Mouse (Mus musculus) gonadal fat pad, adult 2 months (tissue): ENCODE measurements around the gene Eng. TPM values are rescaled to one million over a fixed set of nuclear protein-coding genes. Genes with fewer than 3 reads are reported as not detected.

Experiments used
- DNase-seq: peaks from one replicate; pipeline ENCODE4 v3.0.0-alpha.2; 2012; ENCODE audit warnings: low read depth
- polyA plus RNA-seq: library from polyadenylated mRNA; depleted of rRNA; stranded (reverse); fragments of >200 nt; gene quantifications from 2 replicates; pipeline ENCODE4 v1.2.3, GENCODE M21; 2012

The Eng gene
- polyA plus RNA-seq, 1 experiment, result 109 TPM

DNA sequence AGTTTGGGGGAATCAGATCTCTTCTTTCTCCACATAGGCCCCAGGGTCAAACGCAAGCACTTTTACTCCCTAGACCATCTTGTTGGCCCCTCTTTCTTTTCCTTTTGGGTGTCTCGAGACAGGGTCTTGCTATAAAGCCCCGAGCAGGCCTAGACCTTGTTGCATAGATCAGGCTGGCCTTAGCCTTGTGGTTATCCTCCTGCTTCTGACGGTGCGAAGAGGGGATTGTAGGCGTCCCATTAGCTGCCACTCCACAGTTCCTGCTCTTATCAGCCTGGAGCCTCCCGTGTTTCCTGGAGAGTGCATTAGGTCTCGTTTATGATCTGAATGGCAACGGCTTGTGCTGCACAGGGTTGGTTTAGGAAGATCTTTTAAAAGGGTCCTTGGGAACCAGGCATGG lies 2.3 kb upstream of the Eng start:
- DNase-seq, result no peak

DNA sequence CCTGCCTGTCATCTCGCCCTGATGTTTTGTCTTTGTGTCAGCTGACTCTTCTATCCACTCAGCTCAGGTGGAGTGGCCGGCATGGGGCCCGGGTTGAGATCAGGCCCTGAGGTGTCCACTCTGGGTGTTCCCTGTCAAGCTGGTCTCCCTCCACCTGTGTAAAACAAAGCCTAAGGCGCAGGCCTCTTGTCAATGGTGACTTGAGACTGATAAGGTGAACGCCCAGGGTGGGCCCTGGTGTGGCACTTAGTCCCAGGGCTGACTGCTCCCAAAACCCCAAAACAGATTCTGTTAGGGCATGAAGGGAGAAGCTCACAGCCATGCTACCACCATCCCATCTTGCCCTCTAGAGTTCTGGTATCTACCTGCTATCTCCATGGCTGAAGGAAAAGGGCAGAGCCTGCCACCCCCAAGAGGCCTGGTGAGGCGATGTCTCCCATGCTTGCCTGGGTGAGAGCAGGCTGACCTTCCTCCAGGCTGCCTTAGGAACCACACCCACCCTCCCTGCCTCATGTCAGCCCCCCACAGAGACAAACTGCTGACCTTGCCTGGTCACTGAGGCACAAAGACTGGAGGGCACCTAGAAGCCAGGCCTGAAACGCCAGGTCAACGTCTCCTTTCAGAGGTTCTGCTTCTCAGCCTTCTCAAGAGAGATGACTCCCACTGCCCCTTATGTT lies 1.5 kb upstream of the Eng start:
- DNase-seq, result no peak

DNA sequence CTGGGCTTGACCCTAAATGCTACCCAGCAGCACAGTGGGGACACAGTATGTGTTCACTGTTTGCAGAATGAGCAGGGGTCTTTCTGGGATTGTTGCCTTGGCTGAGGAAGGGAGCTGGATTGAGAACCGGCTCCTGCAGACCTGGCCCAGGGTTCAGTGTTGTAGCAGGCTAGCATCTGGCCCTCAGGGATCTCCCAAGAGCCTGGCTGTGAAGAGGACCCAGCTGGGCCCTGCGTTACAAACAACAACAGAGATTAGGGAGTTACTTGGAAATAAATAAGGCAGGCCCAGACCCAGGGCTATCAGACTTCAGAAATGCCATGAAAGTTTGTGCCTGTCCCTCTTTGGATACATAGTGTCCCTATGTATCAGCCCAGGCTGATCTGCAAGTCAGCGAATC lies 748 bp upstream of the Eng start:
- no peak for DNase-seq

DNA sequence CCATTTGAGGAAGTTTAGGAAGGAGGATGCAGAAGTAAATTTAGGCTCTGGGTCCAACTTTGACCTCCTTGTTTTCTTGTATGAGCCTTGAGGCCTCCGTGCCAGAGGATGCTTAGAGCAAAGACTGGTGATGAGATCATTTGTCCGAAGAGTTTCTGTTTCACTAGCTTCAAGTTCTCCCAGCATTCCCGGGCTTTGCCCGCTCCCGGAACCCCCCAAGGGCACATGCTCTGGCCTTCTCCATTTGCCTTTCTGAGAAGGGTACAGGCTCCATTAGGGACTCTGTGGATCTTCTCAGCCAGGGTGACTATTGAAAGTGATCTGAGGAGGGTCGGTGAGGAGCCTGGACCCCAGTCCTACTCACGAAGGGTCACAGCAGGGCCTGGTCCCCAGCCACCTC lies 971 bp downstream of the Eng start:
- DNase-seq, result no peak

DNA sequence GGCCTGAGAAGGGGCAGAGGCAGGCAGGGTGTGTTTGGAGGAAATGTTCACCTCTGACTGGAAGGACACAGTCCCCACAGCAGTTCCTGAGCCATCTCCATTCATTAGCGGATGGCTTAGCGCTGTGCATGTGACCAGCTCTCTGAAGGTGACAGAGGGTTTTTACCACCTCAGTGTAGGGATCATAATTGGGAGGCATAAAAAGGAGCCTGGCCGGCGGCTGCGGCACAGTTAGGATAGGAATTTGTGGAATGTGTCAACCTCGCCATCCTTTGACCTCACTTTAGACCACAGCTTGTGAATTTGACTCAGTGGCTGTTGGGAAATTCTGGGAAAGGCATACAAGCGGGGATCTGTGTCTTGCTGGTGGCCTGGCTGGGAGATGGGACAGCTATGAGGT lies 7.4 kb downstream of the Eng start:
- no peak for DNase-seq

DNA sequence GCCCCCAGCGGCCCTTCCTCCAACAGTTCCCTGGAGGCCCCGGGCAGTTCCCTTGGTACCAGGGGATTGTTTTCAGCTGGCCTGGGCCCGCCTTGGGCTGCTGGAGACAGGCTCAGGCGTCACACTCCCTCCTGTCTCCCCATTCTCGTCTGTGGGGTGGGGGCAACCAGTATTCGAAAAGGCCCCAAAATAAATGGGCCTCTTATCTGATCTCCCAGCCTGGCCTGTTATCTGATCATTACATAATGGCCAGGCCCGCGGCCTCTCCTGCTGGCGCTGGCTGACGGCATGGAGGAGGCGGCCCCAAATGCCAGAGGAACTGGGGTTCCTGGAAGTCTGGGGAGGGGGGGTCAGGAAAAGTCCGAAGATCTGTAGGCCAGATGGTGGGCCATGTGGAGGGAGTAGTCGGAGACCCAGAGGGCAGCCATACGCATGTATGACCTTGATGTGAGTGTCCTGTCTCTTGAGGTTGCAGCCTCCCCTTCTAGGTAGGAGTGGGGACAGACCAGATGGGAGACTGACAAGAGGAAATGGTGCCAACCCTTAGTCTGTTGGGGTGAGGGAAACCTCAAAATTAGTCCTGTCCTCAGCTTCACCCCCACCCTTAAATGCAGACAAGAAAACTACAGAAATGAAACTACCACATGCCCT lies 8.5 kb downstream of the Eng start:
- DNase-seq, result no peak

DNA sequence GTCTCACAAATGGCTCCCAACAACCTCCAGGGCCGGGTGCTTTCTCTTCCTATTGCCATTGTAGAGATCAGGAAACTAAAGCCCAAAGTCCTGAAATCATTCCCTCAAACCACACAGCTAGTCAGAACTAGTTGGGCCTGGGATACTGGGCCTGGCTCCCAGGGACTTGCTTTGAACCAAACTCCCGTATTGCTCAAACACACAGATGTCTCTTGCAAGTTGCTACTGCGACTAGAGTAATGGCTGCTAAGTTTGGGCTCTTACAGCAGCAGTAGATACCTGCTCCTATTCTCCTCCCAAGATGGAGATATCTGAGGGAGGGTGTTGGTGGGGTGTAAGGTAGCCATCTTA lies 9.0 kb downstream of the Eng start:
- peak; percentile 73 for DNase-seq

DNA sequence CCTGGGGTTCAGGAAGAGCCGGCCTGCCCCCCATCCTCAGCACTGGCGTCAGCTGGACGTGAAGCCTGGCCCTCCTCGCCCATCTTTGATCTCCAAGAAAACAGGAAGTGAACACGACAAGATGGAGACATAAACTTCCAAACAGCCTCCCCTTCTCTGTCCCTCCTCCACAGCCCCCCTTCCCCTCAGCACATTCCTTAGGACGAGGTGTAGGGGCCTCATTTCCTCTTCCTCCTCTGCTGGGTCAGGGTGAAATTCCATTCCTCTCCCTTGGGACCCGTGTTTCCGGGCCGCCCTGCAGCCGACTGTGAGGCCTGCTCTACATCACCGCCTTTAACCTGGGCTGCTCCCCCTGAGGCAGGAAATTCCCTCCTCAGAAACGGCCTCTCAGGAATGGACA lies 9.4 kb downstream of the Eng start:
- no peak for DNase-seq

DNA sequence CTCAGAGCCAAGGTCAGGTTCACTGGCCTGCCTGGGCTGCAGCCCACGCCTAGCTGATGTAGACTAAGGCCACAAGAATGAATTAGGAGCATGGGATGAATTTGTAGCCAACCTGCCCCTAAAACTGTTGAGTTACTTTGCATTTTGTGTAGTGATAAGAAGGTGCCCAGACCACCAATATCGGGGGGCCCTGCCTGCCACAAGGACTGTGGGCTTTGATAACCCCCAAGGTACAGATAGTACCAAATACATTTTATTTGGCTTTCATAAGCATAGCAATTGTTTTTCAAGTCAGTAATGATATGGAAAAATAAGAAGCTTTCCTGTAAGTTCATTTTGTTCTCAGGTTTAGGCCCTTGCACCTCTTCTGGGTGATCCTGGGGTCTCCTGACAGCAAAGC lies 12.5 kb downstream of the Eng start:
- DNase-seq, result no peak

DNA sequence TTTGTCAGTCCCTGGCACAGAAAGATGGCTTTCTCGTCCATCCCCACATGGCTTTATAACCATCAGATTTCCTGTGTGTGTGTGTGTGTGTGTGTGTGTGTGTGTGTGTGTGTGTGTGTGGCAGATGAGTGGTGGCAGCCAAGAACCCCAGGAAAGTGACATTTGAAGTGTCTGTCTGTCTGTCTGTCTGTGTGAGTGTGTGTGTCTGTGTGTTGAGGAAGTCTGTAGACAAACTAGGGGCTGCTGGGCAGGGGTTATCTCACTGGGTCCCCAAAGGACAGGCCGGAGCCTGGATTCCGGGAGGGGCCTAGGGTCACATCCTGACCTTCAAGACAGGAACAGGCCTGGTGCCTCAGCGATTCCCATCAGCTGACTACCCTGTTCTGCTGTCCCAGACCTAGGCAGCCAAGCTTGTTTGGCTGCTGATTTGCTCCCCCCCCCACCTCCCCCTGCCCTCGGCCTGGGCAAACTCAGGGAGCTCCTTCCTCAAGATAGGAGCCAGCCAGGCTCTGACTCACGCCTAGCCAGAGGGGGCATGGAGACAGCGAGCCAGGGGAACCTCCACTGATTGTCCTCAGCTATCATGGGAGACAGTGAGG lies 15.2 kb downstream of the Eng start:
- DNase-seq, result no peak

DNA sequence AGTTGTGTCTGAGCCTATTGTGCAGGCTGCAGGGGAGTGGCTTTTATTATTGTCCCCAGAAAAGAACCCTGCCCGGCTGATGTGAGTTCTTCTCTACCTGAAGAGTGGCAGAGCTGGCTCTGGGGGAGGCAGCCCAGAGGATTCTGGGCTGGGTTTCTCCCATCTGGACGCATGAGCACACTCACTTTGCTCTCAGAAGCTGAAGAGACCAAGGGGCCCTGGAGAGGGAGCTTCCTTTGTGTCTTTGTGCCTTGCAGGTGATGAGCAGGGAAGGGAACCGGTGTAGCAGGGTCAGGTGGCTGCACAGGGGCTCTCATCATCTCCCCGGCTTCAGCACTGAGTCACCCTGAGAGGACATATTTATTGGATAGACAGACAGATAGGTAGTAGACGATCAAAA lies 15.9 kb downstream of the Eng start:
- no peak for DNase-seq

DNA sequence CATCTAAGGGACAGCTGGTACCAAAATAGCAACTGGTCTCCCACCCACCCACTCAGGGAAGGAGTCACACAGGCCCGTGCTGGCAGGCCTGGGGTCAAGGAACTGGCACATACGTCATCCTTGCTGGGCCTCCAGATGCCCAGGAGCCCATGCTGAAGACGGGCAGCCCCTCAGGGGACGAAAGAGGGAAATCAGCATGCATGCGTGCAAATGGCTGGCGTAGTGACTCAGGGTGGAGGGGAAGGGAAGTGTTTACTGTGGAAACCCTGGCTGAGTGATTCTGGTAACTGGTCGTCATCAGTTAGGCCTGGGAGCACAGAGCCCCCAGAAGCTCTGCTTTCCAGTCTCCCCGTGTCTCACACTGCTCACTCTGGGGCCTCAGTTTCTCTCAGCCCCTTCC lies 18.9 kb downstream of the Eng start:
- no peak for DNase-seq

DNA sequence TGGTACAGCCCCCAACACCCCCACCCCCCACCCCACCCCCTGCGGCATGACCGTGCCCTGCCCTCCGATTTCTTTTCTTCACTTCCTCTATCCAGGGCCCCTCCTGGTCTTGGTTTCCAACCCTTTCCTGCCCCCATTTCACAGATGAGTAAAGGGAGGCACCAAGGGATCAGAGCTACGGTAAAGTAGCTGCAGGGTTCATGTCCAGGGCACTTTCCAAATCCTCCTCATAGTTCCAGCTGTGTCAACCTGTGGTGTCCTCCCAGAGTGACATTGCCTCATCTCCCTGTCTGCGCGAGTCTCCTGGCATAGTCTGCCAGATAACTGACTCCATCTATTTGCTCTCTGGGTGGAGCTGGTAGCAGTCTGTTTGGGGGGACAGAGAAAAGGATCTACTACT lies 19.5 kb downstream of the Eng start:
- no peak for DNase-seq

DNA sequence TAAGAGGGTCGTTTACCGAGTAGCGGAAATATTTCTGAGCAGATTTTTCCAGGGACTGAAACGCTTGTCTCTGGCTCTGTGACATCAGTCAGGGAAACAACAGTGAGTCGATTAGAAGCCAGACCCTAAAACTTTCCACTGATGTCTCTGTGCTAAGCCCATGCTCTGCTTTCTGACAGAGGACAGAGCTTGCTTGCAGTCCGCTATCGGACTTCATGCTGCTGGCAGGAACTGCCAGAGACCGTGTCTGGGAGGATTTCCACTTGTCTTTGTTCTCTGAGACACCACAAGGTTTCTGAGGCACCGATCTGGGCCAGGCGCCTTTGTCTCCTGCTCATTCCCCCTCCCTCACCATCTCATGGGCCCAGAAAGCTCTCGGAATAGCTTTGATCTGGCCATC lies 21.4 kb downstream of the Eng start:
- DNase-seq, result no peak

DNA sequence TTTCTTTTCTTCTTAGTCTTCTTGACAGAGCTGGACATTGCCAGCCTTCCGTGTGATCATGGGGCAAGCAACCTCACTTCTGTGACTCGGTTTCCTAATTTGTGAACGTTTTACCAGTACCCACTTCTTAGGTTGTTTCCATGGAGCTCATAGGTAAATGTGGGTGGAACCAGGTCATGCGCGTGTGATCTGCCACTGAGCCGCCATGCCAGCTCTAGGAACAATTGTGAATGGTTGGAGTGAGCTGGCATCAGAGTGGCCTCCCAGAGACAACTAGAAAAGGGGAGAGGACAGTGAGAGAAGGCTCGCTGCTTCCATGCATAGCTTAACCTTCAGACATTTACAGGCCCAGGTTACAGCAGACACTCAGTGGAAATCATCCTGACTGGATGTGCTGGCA lies 21.8 kb downstream of the Eng start:
- no peak for DNase-seq

DNA sequence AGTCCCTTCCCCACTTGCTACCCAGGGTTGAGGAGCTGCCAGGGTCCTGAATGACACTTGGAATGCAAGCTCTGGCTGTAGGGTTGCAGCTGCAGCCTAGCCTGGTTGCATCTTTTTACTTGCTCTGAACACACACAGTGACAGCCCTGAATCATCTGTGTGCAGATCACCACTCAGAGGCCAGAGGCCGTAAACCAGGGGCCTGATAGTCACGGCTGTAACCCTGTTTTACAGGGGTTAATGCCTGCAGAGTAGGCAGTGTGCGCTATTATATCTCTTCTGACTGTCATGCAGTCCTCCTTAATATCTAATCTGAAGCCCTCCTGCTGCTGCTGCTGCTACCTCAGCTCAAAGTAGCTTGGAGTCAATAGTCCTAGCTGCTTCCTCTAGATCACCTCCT lies 23.5 kb downstream of the Eng start:
- no peak for DNase-seq

DNA sequence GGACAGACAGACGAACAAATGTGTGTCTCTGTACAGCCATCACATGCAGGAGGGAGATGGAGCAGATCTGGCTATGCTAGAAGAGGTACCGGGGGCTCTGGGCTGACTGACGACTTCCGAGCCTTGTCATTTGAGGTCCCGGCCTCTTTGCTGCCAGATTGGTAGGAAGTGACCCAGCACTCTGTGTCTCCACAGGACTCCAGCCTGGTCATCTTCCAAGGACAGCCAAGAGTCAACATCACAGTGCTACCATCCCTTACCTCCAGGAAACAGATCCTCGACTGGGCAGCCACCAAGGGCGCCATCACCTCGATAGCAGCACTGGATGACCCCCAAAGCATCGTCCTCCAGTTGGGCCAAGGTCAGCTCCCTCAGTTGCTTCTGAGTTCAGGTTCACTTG lies 24.8 kb downstream of the Eng start:
- DNase-seq, result no peak

DNA sequence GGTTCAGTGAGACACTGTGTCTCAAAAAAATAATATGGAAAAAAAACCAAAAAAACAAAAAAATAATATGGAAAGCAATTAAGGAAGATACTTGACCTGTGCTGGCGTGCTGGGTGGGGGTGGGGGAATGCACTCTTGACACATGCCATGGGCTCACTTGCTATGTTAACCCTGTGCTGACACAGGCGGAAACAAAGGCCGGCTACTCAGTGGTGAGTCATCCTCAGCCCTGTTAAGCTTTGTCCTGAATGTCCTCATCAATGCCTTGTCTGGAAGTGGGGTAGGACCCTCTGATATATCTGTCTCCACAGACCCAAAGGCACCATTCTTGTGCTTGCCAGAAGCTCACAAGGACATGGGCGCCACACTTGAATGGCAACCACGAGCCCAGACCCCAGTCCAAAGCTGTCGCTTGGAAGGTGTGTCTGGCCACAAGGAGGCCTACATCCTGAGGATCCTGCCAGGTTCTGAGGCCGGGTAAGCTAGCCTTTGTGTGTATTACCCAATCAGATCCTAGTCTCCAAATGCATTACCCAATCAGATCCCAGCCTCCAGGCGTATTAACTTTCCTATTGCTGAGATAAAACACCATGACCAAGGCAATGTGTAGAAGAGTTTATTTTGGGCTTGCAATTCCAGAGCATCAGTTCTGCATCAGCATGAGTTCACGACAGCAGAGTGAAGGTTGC lies 25.7 kb downstream of the Eng start:
- no peak for DNase-seq

DNA sequence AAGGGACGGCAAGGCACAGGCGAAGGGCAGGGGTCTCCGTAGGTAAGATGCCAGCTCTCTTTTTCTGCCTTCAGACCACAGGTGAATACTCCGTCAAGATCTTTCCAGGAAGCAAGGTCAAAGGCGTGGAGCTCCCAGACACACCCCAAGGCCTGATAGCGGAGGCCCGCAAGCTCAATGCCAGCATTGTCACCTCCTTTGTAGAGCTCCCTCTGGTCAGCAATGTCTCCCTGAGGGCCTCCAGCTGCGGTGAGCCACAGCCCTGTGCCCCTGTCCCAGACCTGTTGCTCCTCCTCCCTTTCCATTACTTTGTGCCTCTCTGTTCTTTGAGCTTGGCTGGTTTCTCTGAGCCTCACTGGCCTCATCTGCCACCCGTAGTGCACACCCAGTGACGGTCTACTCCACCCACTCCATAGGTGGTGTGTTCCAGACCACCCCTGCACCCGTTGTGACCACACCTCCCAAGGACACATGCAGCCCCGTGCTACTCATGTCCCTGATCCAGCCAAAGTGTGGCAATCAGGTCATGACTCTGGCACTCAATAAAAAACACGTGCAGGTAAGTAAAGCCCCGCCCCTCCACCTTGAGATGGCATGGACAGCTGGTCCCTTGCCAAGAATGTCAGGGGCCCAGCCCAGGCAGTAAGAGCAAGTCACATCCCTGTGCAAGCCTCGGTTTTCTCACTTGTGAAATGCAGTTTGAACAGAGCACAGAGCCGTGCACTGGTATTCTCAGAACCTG lies 27.0 kb downstream of the Eng start:
- DNase-seq, result no peak

DNA sequence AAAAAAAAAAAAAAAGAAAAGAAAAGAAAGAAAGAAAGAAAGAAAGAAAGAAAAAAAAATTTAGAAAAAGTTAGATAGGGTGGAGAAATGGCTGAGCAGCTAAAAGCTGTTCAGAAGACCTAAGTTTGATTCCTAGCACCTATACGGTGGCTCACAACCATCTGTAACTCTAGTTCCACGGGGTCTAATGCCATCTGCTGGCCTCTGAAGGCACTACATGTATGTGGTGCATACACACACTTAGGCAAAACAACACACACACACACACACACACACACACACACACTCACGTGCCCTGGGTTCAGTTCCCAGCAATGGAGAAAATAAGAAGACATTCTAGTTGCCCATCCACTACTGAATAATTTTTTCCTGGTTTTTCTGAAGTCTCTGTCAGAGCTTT lies 30.4 kb downstream of the Eng start:
- no peak for DNase-seq

DNA sequence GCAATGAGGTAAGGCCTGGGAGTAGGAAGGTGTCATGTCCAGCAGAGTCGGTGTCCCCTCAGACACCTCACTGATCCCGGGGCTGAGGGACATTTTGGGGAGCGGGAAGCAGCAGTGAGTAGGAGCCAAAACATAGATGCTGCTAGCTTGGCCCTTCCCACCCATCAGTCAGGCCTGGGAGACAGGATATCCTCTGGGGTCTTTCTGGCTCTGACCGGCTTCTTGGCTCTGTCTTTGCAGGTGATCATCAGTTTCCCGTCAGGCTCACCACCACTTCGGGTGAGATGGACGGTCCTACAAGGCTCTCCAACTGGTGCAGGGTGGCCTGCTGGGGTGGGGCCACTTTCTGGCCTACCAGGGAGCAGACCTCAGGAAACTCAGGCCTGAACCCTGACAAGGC lies 31.3 kb downstream of the Eng start:
- DNase-seq, result no peak

DNA sequence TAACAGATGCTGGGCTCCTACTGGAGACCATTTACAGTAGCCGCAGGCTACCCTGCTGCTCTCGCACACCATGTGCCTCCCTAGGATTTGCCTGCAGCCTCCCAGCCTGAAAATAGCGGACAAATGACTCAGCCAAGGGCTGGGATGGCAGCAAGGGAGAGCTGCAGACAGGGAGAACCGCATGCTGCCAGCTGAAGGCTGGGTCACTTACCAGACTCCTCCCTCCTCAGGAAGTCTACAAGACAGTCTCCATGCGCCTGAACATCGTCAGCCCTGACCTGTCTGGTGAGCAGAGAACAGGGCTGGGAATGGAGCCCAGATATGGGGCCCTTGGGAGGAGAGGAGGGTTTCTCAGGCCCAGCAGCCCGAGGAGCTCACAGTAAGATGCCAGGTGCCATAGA lies 33.7 kb downstream of the Eng start:
- DNase-seq, result no peak
